Mouse (Mus musculus): ENCODE data around the gene Cdk5rap1.

DNA sequence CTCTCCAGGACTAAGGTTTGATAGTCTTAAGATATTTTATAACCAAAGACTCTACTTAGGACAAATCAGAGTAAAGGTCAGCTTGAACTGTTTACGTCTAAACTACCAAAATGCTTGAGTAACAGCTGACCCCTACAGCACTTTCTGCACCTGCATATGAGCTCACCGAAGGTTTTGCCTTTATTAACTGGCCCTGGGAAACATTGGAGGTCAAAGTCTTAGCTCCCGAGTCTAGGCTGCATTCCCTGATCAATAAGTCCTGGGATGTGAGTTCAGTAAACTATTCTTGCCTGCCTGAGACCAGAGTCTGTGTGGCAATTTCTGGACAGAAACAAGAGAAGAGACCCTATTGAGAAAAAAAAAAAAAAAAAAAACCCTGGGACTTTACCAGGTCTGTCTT is 24.7 kb downstream of the Cdk5rap1 start:
- no peak for TF ChIP-seq FLI1 (IDR thresholded peaks at IDR 0.05; ENCODE audit: low read length)
- TF ChIP-seq GATA1 (IDR thresholded peaks at IDR 0.05; ENCODE audit: borderline replicate concordance, low read length) = no peak

All from megakaryocyte, embryonic 14.5 days (primary cell).